Mouse (Mus musculus): ENCODE measurements around the gene Ilf2. TPM values are rescaled to one million over a fixed set of nuclear protein-coding genes. Genes with fewer than 3 reads are reported as not detected.
A peak's percentile ranks its signal among the peaks of the same experiment; 100 is the strongest.

The Ilf2 gene
- total and polyA plus RNA-seq, 3 experiments: 13.9 to 32.2 (median 30.6) TPM

DNA sequence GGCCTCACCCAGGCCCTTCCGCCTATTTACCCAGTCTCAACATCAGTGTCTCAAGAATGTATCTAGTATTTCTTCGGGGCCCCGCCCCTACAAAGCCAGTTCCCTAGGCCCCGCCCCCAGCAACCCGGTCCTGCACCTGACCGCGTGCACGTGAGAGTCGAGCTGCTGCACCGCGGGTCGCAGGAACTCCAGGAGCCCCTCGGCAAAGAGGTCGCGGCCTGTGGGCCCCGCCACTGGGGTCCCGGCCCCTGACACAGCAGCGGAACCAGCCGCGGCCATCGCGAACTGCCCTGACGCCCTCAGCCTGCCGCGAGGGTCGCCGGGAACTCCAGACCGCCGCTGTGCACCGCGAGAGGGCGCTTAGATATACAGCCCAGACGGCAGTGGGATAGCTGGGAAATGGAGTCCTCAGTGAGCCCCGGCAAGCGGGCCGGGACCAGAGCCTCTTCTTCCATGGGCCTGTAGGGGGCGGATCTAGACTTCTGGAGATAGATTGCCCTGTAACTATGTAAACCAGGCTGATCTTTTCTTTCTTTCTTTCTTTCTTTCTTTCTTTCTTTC lies 14.8 kb downstream of the Ilf2 start, which contains the start of gene Snapin:
Gene Snapin (minus strand): TSS at position 338 of the 561 bp plus-strand sequence.
- intact Hi-C loops (cut with DNase I): loop anchor here (1.0 to 5.0 kb wide), 4 partner anchors 18 to 163 kb away; partner anchors contain the start of gene Chtop
- Histone ChIP-seq H3K27me3 (ENCODE audit: control insufficient read depth, insufficient read depth, low read length) (no peaks in the 10 kb centered on the region), H3K79me2 (replicated peaks; ENCODE audit: control insufficient read depth, insufficient read depth, low read length) (no peaks in the 10 kb centered on the region), H3K4me3 (peak within 1 kb of the TSS; percentile 67), H3K9ac (ENCODE audit: low read depth, low read length) (peak within 1 kb of the TSS; percentile 76), H3K27ac (peak within 1 kb of the TSS; percentile 98), H3K4me1 (ENCODE audit: control insufficient read depth, insufficient read depth, low read length) (peaks cover 1% of the 10 kb centered on the region), H3K36me3 (ENCODE audit: control insufficient read depth, insufficient read depth, low read length) (peaks cover 4% of the 10 kb centered on the region)
- TF ChIP-seq CTCF (IDR thresholded peaks at IDR 0.05) (peak; percentile 77), POLR2A (IDR thresholded peaks at IDR 0.05; ENCODE audit: insufficient read depth, low read depth, low read length) (peak; percentile 78), EP300 (IDR thresholded peaks at IDR 0.05; ENCODE audit: insufficient read depth, low read depth, low read length) (peak; percentile 70; the same call in 1 of the 2 replicates)
- under 1% methylated on average over 37 of the region's 37 CpGs for WGBS
- DNase-seq: peak; percentile 96 to 97

GRCm38 (mm10) chr3:90491350-90491749 lies 15.4 kb downstream of the Ilf2 start:
- H3K27me3 ChIP-seq (ENCODE audit: control insufficient read depth, insufficient read depth, low read length): no peaks in the 10 kb centered on the region
- H3K9ac ChIP-seq (ENCODE audit: low read depth, low read length): no peak overlapping the region
- peaks cover 1% of the 10 kb centered on the region for H3K4me1 ChIP-seq (ENCODE audit: control insufficient read depth, insufficient read depth, low read length)
- TF ChIP-seq POLR2A (IDR thresholded peaks at IDR 0.05; ENCODE audit: insufficient read depth, low read depth, low read length): no peak
- no peak for TF ChIP-seq EP300 (IDR thresholded peaks at IDR 0.05; ENCODE audit: insufficient read depth, low read depth, low read length)
- peak; percentile 42 for TF ChIP-seq CTCF (IDR thresholded peaks at IDR 0.05)
- no peaks in the 10 kb centered on the region for H3K79me2 ChIP-seq (replicated peaks; ENCODE audit: control insufficient read depth, insufficient read depth, low read length)
- peak in 1 of 2 experiments; percentile 32 for DNase-seq
- intact Hi-C loops (cut with DNase I): loop anchor here (1.0 to 5.0 kb wide), 4 partner anchors 17 to 162 kb away; partner anchors contain the start of gene Chtop
- no peak overlapping the region for H3K4me3 ChIP-seq
- no peak overlapping the region; the same call in 1 of the 2 replicates for H3K27ac ChIP-seq
- H3K36me3 ChIP-seq (ENCODE audit: control insufficient read depth, insufficient read depth, low read length): peaks cover 2% of the 10 kb centered on the region
- 34% methylated on average over 2 of the region's 2 CpGs for WGBS

DNA sequence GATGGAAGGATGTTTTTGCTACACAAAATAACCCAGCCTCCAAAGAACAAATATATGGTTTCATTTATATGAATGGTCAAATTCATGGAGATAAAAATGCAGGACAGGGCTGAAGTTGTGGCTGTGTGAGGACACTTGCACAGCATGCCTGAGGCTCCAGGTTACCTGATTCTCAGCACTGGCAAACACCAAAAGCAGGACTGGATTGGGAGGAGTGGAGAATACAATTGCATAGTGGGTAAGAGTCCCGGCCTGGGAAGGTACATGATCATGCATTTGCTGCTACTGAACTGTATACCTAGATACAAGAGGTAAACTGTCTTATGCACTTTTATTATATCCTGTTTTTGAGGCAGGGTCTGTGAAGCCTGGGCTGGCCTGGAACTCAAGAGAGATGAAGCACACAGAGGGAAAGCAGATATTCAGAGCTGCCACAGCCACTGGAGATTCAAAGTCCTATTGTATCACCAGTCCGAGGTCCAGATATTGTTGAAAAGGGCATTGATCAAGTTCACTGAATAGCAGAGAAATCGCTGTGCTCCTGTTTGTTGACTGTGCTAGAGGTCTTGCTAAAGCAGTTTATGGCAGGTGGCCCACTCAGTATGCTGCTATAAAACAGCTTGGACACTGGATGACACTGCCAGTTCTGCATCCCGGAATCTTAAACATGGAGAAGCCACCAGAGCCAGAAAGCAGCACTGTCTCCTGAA lies 18.1 kb downstream of the Ilf2 start:
- Histone ChIP-seq H3K79me2 (replicated peaks; ENCODE audit: control insufficient read depth, insufficient read depth, low read length) (no peaks in the 10 kb centered on the region), H3K36me3 (ENCODE audit: control insufficient read depth, insufficient read depth, low read length) (peaks cover 7% of the 10 kb centered on the region), H3K4me3 (no peak overlapping the region), H3K4me1 (ENCODE audit: control insufficient read depth, insufficient read depth, low read length) (peaks cover 1% of the 10 kb centered on the region), H3K9ac (ENCODE audit: low read depth, low read length) (no peak overlapping the region), H3K27ac (no peak overlapping the region), H3K27me3 (ENCODE audit: control insufficient read depth, insufficient read depth, low read length) (no peaks in the 10 kb centered on the region)
- WGBS: 69% methylated on average over 4 of the region's 4 CpGs
- DNase-seq: no peak
- TF ChIP-seq EP300 (IDR thresholded peaks at IDR 0.05; ENCODE audit: insufficient read depth, low read depth, low read length): no peak
- no peak for TF ChIP-seq POLR2A (IDR thresholded peaks at IDR 0.05; ENCODE audit: insufficient read depth, low read depth, low read length)
- TF ChIP-seq CTCF (IDR thresholded peaks at IDR 0.05): no peak
- intact Hi-C loops (cut with DNase I): loop anchor here (1.0 to 5.0 kb wide), 2 partner anchors 93 to 158 kb away; no protein-coding TSS in a partner anchor

GRCm38 (mm10) chr3:90495850-90496525 lies 20.1 kb downstream of the Ilf2 start:
- Histone ChIP-seq H3K36me3 (ENCODE audit: control insufficient read depth, insufficient read depth, low read length) (peaks cover 7% of the 10 kb centered on the region), H3K4me3 (no peak overlapping the region), H3K9ac (ENCODE audit: low read depth, low read length) (no peak overlapping the region), H3K4me1 (ENCODE audit: control insufficient read depth, insufficient read depth, low read length) (no peaks in the 10 kb centered on the region), H3K79me2 (replicated peaks; ENCODE audit: control insufficient read depth, insufficient read depth, low read length) (no peaks in the 10 kb centered on the region), H3K27ac (no peak overlapping the region), H3K27me3 (ENCODE audit: control insufficient read depth, insufficient read depth, low read length) (no peaks in the 10 kb centered on the region)
- DNase-seq: no peak
- intact Hi-C loops (cut with DNase I): no loop called here
- no peak for TF ChIP-seq CTCF (IDR thresholded peaks at IDR 0.05)
- TF ChIP-seq EP300 (IDR thresholded peaks at IDR 0.05; ENCODE audit: insufficient read depth, low read depth, low read length): no peak
- peak; percentile 8; the same call in 1 of the 2 replicates for TF ChIP-seq POLR2A (IDR thresholded peaks at IDR 0.05; ENCODE audit: insufficient read depth, low read depth, low read length)
- 83% methylated on average over 7 of the region's 7 CpGs for WGBS

- Histone ChIP-seq H3K27ac (no peak overlapping the region), H3K36me3 (ENCODE audit: control insufficient read depth, insufficient read depth, low read length) (peaks cover 18% of the 10 kb centered on the region), H3K4me3 (no peak overlapping the region), H3K27me3 (ENCODE audit: control insufficient read depth, insufficient read depth, low read length) (no peaks in the 10 kb centered on the region), H3K4me1 (ENCODE audit: control insufficient read depth, insufficient read depth, low read length) (no peaks in the 10 kb centered on the region), H3K79me2 (replicated peaks; ENCODE audit: control insufficient read depth, insufficient read depth, low read length) (0 out of 2 replicates have a peak, but pooled peaks cover 1% of the 10 kb centered on the region), H3K9ac (ENCODE audit: low read depth, low read length) (no peak overlapping the region)
- TF ChIP-seq CTCF (IDR thresholded peaks at IDR 0.05): no peak
- no peak for TF ChIP-seq EP300 (IDR thresholded peaks at IDR 0.05; ENCODE audit: insufficient read depth, low read depth, low read length)
- TF ChIP-seq POLR2A (IDR thresholded peaks at IDR 0.05; ENCODE audit: insufficient read depth, low read depth, low read length): no peak
- intact Hi-C loops (cut with DNase I): no loop called here
- DNase-seq: no peak
Observed at GRCm38 (mm10) chr3:90497597-90497996, 21.7 kb downstream of the Ilf2 start.
